In genomic region chr10:85639581-85639980, GRCm38 (mm10) we compare ENCODE assay signal across 23 mouse cellular contexts.
DNase-seq lines count a peak whose midpoint lies in the region; ATAC-seq and TF ChIP-seq lines count a peak whose summit lies in the region.
"Had no signal": no experiment of that assay in that cellular context is flagged by ENCODE, and none has a peak within 500 bp of the region (broad histone marks: within the 10 kb centered on the region; RNA-seq: fewer than 3 reads in every experiment).

No protein-coding gene starts in this region.

- no peaks in the 10 kb centered on the region; the same call in 1 of the 2 replicates for H3K4me1 ChIP-seq in intestine, embryonic 14.5 days (replicated peaks; ENCODE audit: control insufficient read depth, insufficient read depth, low read length)
- H3K4me1 ChIP-seq in intestine, postnatal 0 days (replicated peaks; ENCODE audit: control insufficient read depth, insufficient read depth, low read length) = no peaks in the 10 kb centered on the region
- H3K4me1 ChIP-seq in hindbrain, embryonic 13.5 days (replicated peaks) = 0 out of 2 replicates have a peak, but pooled peaks cover 9% of the 10 kb centered on the region
- no peaks in the 10 kb centered on the region for H3K4me1 ChIP-seq in forebrain, embryonic 15.5 days
- H3K4me1 ChIP-seq: embryonic facial prominence, embryonic 15.5 days; heart, embryonic 13.5 days had no signal

- peak; percentile 45 for DNase-seq in intestine, embryonic 14.5 days (ENCODE audit: low spot score)
- DNase-seq in NIH3T3 (ENCODE audit: low read depth) = peak; percentile 27
- DNase-seq in brain, adult 2 months (ENCODE audit: low read depth, low spot score) = peak; percentile 18
- DNase-seq in heart, adult 11 months = no peak
- DNase-seq in urinary bladder, postnatal 36 days (ENCODE audit: low spot score in 2 of 2) = no peak
- DNase-seq: adrenal gland, postnatal 14 days; cerebellum, adult 2 months; cerebellum, postnatal 10 days; embryo, embryonic 11 days; gastrocnemius, postnatal 14 days; heart, postnatal 36 days; kidney, adult 18-20 months had no signal

- no peaks in the 10 kb centered on the region for H3K27me3 ChIP-seq in intestine, embryonic 14.5 days (replicated peaks; ENCODE audit: control insufficient read depth, insufficient read depth, low read length)
- H3K27me3 ChIP-seq in intestine, postnatal 0 days (replicated peaks; ENCODE audit: control insufficient read depth, insufficient read depth, low read length) = no peaks in the 10 kb centered on the region; the same call in 1 of the 2 replicates
- no peaks in the 10 kb centered on the region for H3K27me3 ChIP-seq in hindbrain, embryonic 13.5 days
- H3K27me3 ChIP-seq in forebrain, embryonic 15.5 days = no peaks in the 10 kb centered on the region
- H3K27me3 ChIP-seq: embryonic facial prominence, embryonic 15.5 days had no signal

- no peak overlapping the region for H3K9ac ChIP-seq in intestine, embryonic 14.5 days (ENCODE audit: low read length)
- no peak overlapping the region for H3K9ac ChIP-seq in intestine, postnatal 0 days (ENCODE audit: low read depth, low read length)
- H3K9ac ChIP-seq in hindbrain, embryonic 13.5 days = no peak overlapping the region
- no peak overlapping the region for H3K9ac ChIP-seq in forebrain, embryonic 15.5 days (replicated peaks)
- H3K9ac ChIP-seq: embryonic facial prominence, embryonic 15.5 days; heart, embryonic 13.5 days had no signal

- no peak for TF ChIP-seq CTCF in intestine, postnatal 0 days (IDR thresholded peaks at IDR 0.05; ENCODE audit: low read depth)

- H3K4me2 ChIP-seq in intestine, embryonic 14.5 days (ENCODE audit: low read length) = no peak overlapping the region
- no peak overlapping the region for H3K4me2 ChIP-seq in intestine, postnatal 0 days (replicated peaks; ENCODE audit: low read depth)
- no peak overlapping the region for H3K4me2 ChIP-seq in hindbrain, embryonic 13.5 days
- H3K4me2 ChIP-seq in forebrain, embryonic 15.5 days (replicated peaks) = no peak overlapping the region
- H3K4me2 ChIP-seq: embryonic facial prominence, embryonic 15.5 days; heart, embryonic 13.5 days had no signal

- 81% methylated on average over 7 of the region's 7 CpGs for WGBS in intestine, embryonic 14.5 days
- WGBS in intestine, postnatal 0 days = 81% methylated on average over 7 of the region's 7 CpGs
- 96% methylated on average over 7 of the region's 7 CpGs for WGBS in hindbrain, embryonic 13.5 days
- whole genome bisulfite sequencing in forebrain, embryonic 15.5 days = 93% methylated on average over 7 of the region's 7 CpGs

- H3K36me3 ChIP-seq in intestine, embryonic 14.5 days (ENCODE audit: control insufficient read depth, insufficient read depth, low read length) = no peaks in the 10 kb centered on the region
- H3K36me3 ChIP-seq in intestine, postnatal 0 days (ENCODE audit: control insufficient read depth, insufficient read depth) = no peaks in the 10 kb centered on the region
- no peaks in the 10 kb centered on the region for H3K36me3 ChIP-seq in hindbrain, embryonic 13.5 days
- no peaks in the 10 kb centered on the region for H3K36me3 ChIP-seq in forebrain, embryonic 15.5 days
- H3K36me3 ChIP-seq: embryonic facial prominence, embryonic 15.5 days; heart, embryonic 13.5 days had no signal

- no peak overlapping the region for H3K4me3 ChIP-seq in intestine, embryonic 14.5 days (ENCODE audit: low read depth, low read length)
- no peak overlapping the region for H3K4me3 ChIP-seq in intestine, postnatal 0 days (ENCODE audit: low read depth, low read length)
- no peak overlapping the region for H3K4me3 ChIP-seq in hindbrain, embryonic 13.5 days
- H3K4me3 ChIP-seq in forebrain, embryonic 15.5 days = no peak overlapping the region
- H3K4me3 ChIP-seq: embryonic facial prominence, embryonic 15.5 days; erythroblast, embryonic 14.5 days; heart, embryonic 13.5 days had no signal

- no peaks in the 10 kb centered on the region for H3K9me3 ChIP-seq in intestine, embryonic 14.5 days (ENCODE audit: control insufficient read depth, low read length)
- H3K9me3 ChIP-seq in intestine, postnatal 0 days (ENCODE audit: control insufficient read depth) = no peaks in the 10 kb centered on the region
- no peaks in the 10 kb centered on the region for H3K9me3 ChIP-seq in hindbrain, embryonic 13.5 days
- H3K9me3 ChIP-seq in forebrain, embryonic 15.5 days = no peaks in the 10 kb centered on the region
- H3K9me3 ChIP-seq: embryonic facial prominence, embryonic 15.5 days; heart, embryonic 13.5 days had no signal

- ATAC-seq in intestine, embryonic 14.5 days (replicated peaks; ENCODE audit: low FRiP score, low TSS enrichment, low read depth) = no peak
- ATAC-seq in intestine, postnatal 0 days = no peak
- ATAC-seq in hindbrain, embryonic 13.5 days (ENCODE audit: low FRiP score) = no peak
- ATAC-seq in forebrain, embryonic 15.5 days (replicated peaks) = no peak
- ATAC-seq: activated CD4-positive, CD25-positive, alpha-beta regulatory T cell, adult 4 months; CD4-positive, CD25-positive, alpha-beta regulatory T cell, adult 4 months; forebrain, embryonic 16.5 days; hindbrain, embryonic 16.5 days; inflammation-experienced regulatory T-cells, adult 6 months had no signal

- H3K27ac ChIP-seq in intestine, embryonic 14.5 days (ENCODE audit: low read depth) = no peak overlapping the region
- no peak overlapping the region for H3K27ac ChIP-seq in intestine, postnatal 0 days (ENCODE audit: low read depth, low read length)
- no peak overlapping the region for H3K27ac ChIP-seq in hindbrain, embryonic 13.5 days
- H3K27ac ChIP-seq in forebrain, embryonic 15.5 days (replicated peaks) = no peak overlapping the region
- H3K27ac ChIP-seq: embryonic facial prominence, embryonic 15.5 days; heart, embryonic 13.5 days had no signal

Comparison
In these comparisons a context has a peak if more than half of its experiments do, and no peak if none do; other contexts are left out.
1. DNase-seq: peak in intestine, embryonic 14.5 days (single experiment), NIH3T3 (single experiment) and brain, adult 2 months (single experiment); none in heart, adult 11 months (single experiment) and urinary bladder, postnatal 36 days (0 of 2).